Mouse (Mus musculus) MEL (cell line): Measurements from ENCODE around the gene Fryl. TPM values are rescaled to one million over a fixed set of nuclear protein-coding genes. Genes with fewer than 3 reads are reported as not detected.

Experiments used
- DNase-seq: peaks from one replicate; pipeline ENCODE4 v3.0.0; 2011; ENCODE audit warnings: low read depth, low spot score
- H3K27ac ChIP-seq: 2 replicates; pipeline ENCODE4 v1.5.1; 2012; ENCODE audit warnings: low read depth, mild to moderate bottlenecking, control low read depth, low read length, moderate library complexity; ENCODE audit not compliant: control insufficient read depth
- H3K27me3 ChIP-seq, 2 experiments: fragments of 150-350 bp in 1 of 2; sonication (generic) in 1 of 2; 2 replicates each; pipeline ENCODE4 v1.6.1; 2012; ENCODE audit warnings: low read length in 2 of 2, mild to moderate bottlenecking in 2 of 2, improper control_type of control experiment in 1 of 2, moderate library complexity in 1 of 2; ENCODE audit not compliant: insufficient read depth in 2 of 2, control insufficient read depth in 1 of 2
- H3K36me3 ChIP-seq, 2 experiments: 2 replicates each; pipeline ENCODE4 v1.6.1; 2012 to 2014; ENCODE audit warnings: low read length in 2 of 2, improper control_type of control experiment in 1 of 2, inconsistent platforms in 1 of 2, mild to moderate bottlenecking in 1 of 2; ENCODE audit not compliant: insufficient read depth in 2 of 2, control insufficient read depth in 1 of 2
- H3K4me1 ChIP-seq, 2 experiments: fragments of 150-350 bp in 1 of 2; sonication (generic) in 1 of 2; 2 replicates each; pipeline ENCODE4 v1.6.1; 2012; ENCODE audit warnings: low read length in 2 of 2, improper control_type of control experiment in 1 of 2, mild to moderate bottlenecking in 1 of 2; ENCODE audit not compliant: insufficient read depth in 2 of 2, control insufficient read depth in 1 of 2
- H3K4me3 ChIP-seq, 2 experiments: fragments of 150-350 bp in 1 of 2; sonication (generic) in 1 of 2; 2 replicates each; pipeline ENCODE4 v1.5.1; 2012; ENCODE audit warnings: low read depth in 2 of 2, low read length in 2 of 2, mild to moderate bottlenecking in 2 of 2, moderate library complexity in 2 of 2, control low read depth in 1 of 2, improper control_type of control experiment in 1 of 2; ENCODE audit not compliant: control insufficient read depth in 1 of 2, insufficient read depth in 1 of 2
- H3K79me2 ChIP-seq: 2 replicates; pipeline ENCODE4 v1.6.1; 2012; ENCODE audit warnings: mild to moderate bottlenecking, low read length, moderate library complexity; ENCODE audit not compliant: control insufficient read depth, poor library complexity, insufficient read depth
- H3K9ac ChIP-seq: 2 replicates; pipeline ENCODE4 v1.6.1; 2012; ENCODE audit warnings: low read depth, mild to moderate bottlenecking, control low read depth, low read length, moderate library complexity; ENCODE audit not compliant: control insufficient read depth, poor library complexity, severe bottlenecking
- H3K9me3 ChIP-seq: fragments of 150-350 bp; sonication (generic); replicated peaks from 2 replicates; pipeline ENCODE4 v1.6.1; 2012; ENCODE audit warnings: mild to moderate bottlenecking, low read length, improper control_type of control experiment, moderate library complexity; ENCODE audit not compliant: insufficient read depth
- BHLHE40 ChIP-seq: IDR thresholded peaks from 2 replicates; pipeline ENCODE4 v1.6.1; 2012; ENCODE audit warnings: low read depth, mild to moderate bottlenecking, inconsistent platforms, low read length, improper control_type of control experiment, borderline replicate concordance
- CTCF ChIP-seq, 3 experiments: IDR thresholded peaks in 2 of 3; conservative IDR thresholded peaks in 1 of 3; 2 replicates each; pipeline ENCODE4 v1.5.1; 2011 to 2012; ENCODE audit warnings: low read length in 3 of 3, low read depth in 2 of 3, mild to moderate bottlenecking in 2 of 3, improper control_type of control experiment in 1 of 3, inconsistent platforms in 1 of 3, mixed read lengths in 1 of 3, moderate library complexity in 1 of 3; ENCODE audit not compliant: control insufficient read depth in 1 of 3, insufficient read depth in 1 of 3, poor library complexity in 1 of 3, severe bottlenecking in 1 of 3
- E2F4 ChIP-seq: IDR thresholded peaks from 2 replicates; pipeline ENCODE4 v1.6.1; 2011; ENCODE audit warnings: low read depth, low read length, improper control_type of control experiment, borderline replicate concordance
- EP300 ChIP-seq, 2 experiments: IDR thresholded peaks; 2 replicates each; pipeline ENCODE4 v1.6.1; 2011; ENCODE audit warnings: improper control_type of control experiment in 2 of 2, low read length in 2 of 2, low read depth in 1 of 2, mild to moderate bottlenecking in 1 of 2
- ETS1 ChIP-seq: IDR thresholded peaks from 2 replicates; pipeline ENCODE4 v1.6.1; 2012; ENCODE audit warnings: low read depth, mild to moderate bottlenecking, inconsistent platforms, low read length, improper control_type of control experiment, moderate library complexity
- GABPA ChIP-seq: IDR thresholded peaks from 2 replicates; pipeline ENCODE4 v1.6.1; 2012; ENCODE audit warnings: low read depth, mild to moderate bottlenecking, inconsistent platforms, low read length, improper control_type of control experiment, moderate library complexity
- GATA1 ChIP-seq: IDR thresholded peaks from 2 replicates; pipeline ENCODE4 v1.6.1; 2011; ENCODE audit warnings: low read depth, low read length, improper control_type of control experiment
- HCFC1 ChIP-seq: IDR thresholded peaks from 2 replicates; pipeline ENCODE4 v1.6.1; 2012; ENCODE audit warnings: low read depth, mild to moderate bottlenecking, inconsistent platforms, low read length, improper control_type of control experiment, moderate library complexity
- KAT2A ChIP-seq: conservative IDR thresholded peaks from 2 replicates; pipeline ENCODE4 v1.6.1; 2012; ENCODE audit warnings: low read depth, low read length, improper control_type of control experiment, inconsistent platforms
- MAX ChIP-seq: IDR thresholded peaks from 2 replicates; pipeline ENCODE4 v1.6.1; 2011; ENCODE audit warnings: low read length, improper control_type of control experiment
- MAZ ChIP-seq: IDR thresholded peaks from 2 replicates; pipeline ENCODE4 v1.6.1; 2012; ENCODE audit warnings: low read depth, mild to moderate bottlenecking, inconsistent platforms, low read length, improper control_type of control experiment
- MXI1 ChIP-seq: IDR thresholded peaks from 2 replicates; pipeline ENCODE4 v1.6.1; 2011; ENCODE audit warnings: mild to moderate bottlenecking, low read depth, low read length, improper control_type of control experiment
- MYC ChIP-seq: IDR thresholded peaks from 2 replicates; pipeline ENCODE4 v1.6.1; 2011; ENCODE audit warnings: low read depth, mild to moderate bottlenecking, low read length, improper control_type of control experiment, moderate library complexity
- NELFE ChIP-seq: IDR thresholded peaks from 2 replicates; pipeline ENCODE4 v1.6.1; 2011; ENCODE audit warnings: low read depth, low read length, improper control_type of control experiment
- POLR2A ChIP-seq, 2 experiments: IDR thresholded peaks; 2 replicates each; pipeline ENCODE4 v1.6.1; 2011 to 2012; ENCODE audit warnings: low read length in 2 of 2, mild to moderate bottlenecking in 2 of 2, control low read depth in 1 of 2, improper control_type of control experiment in 1 of 2, low read depth in 1 of 2, moderate library complexity in 1 of 2; ENCODE audit not compliant: control insufficient read depth in 1 of 2, insufficient read depth in 1 of 2, poor library complexity in 1 of 2
- POLR2AphosphoS2 ChIP-seq: IDR thresholded peaks from 2 replicates; pipeline ENCODE4 v1.6.1; 2011; ENCODE audit warnings: low read length, improper control_type of control experiment
- POLR2AphosphoS5 ChIP-seq: IDR thresholded peaks from 2 replicates; pipeline ENCODE4 v1.6.1; 2012; ENCODE audit warnings: low read depth, borderline replicate concordance, mild to moderate bottlenecking, inconsistent platforms, low read length, moderate library complexity, mixed read lengths
- RAD21 ChIP-seq: IDR thresholded peaks from 2 replicates; pipeline ENCODE4 v1.6.1; 2011; ENCODE audit warnings: mild to moderate bottlenecking, low read depth, low read length, improper control_type of control experiment
- RCOR1 ChIP-seq: IDR thresholded peaks from 2 replicates; pipeline ENCODE4 v1.6.1; 2012; ENCODE audit warnings: low read depth, mild to moderate bottlenecking, inconsistent platforms, low read length, improper control_type of control experiment
- SIN3A ChIP-seq: IDR thresholded peaks from 2 replicates; pipeline ENCODE4 v1.6.1; 2012; ENCODE audit warnings: low read length, improper control_type of control experiment, inconsistent platforms
- TAL1 ChIP-seq: IDR thresholded peaks from 2 replicates; pipeline ENCODE4 v1.6.1; 2012; ENCODE audit warnings: mild to moderate bottlenecking, inconsistent platforms, low read length, moderate library complexity, mixed read lengths
- TBP ChIP-seq: IDR thresholded peaks from 2 replicates; pipeline ENCODE4 v1.8.0; 2011; ENCODE audit warnings: low read depth, low read length, improper control_type of control experiment
- TCF12 ChIP-seq: IDR thresholded peaks from 2 replicates; pipeline ENCODE4 v1.6.1; 2014; ENCODE audit warnings: low read depth, mild to moderate bottlenecking, inconsistent platforms, low read length, improper control_type of control experiment, moderate library complexity
- UBTF ChIP-seq: IDR thresholded peaks from 2 replicates; pipeline ENCODE4 v1.6.1; 2012; ENCODE audit warnings: low read depth, mild to moderate bottlenecking, inconsistent platforms, low read length, improper control_type of control experiment, moderate library complexity, borderline replicate concordance; ENCODE audit not compliant: insufficient read depth
- USF1 ChIP-seq: IDR thresholded peaks from 2 replicates; pipeline ENCODE4 v1.6.1; 2014; ENCODE audit warnings: low read depth, mild to moderate bottlenecking, inconsistent platforms, low read length, improper control_type of control experiment, moderate library complexity
- USF2 ChIP-seq, 2 experiments: IDR thresholded peaks; 2 replicates each; pipeline ENCODE4 v1.6.1; 2011 to 2012; ENCODE audit warnings: improper control_type of control experiment in 2 of 2, low read length in 2 of 2, borderline replicate concordance in 1 of 2, inconsistent platforms in 1 of 2, low read depth in 1 of 2, mild to moderate bottlenecking in 1 of 2; ENCODE audit not compliant: insufficient read depth in 1 of 2
- ZMIZ1 ChIP-seq: IDR thresholded peaks from 2 replicates; pipeline ENCODE4 v1.6.1; 2012; ENCODE audit warnings: low read depth, mild to moderate bottlenecking, inconsistent platforms, low read length, improper control_type of control experiment, moderate library complexity
- ZNF384 ChIP-seq: IDR thresholded peaks from 2 replicates; pipeline ENCODE4 v1.6.1; 2012; ENCODE audit warnings: low read depth, mild to moderate bottlenecking, inconsistent platforms, low read length, improper control_type of control experiment
- polyA plus RNA-seq, 2 experiments: library from polyadenylated mRNA; stranded (reverse) in 1 of 2; unstranded in 1 of 2; fragments of >175 nt in 1 of 2; fragments of >200 nt in 1 of 2; gene quantifications; 2 replicates each; pipeline versions ENCODE4 v1.2.1 to v1.2.4; 2012; ENCODE audit warnings: low replicate concordance in 2 of 2, low read depth in 1 of 2; ENCODE audit not compliant: insufficient read length in 2 of 2, insufficient read depth in 1 of 2, missing spikeins in 1 of 2
- total RNA-seq: library from RNA; depleted of rRNA; stranded (reverse); fragments of 300-350 nt; gene quantifications from 2 replicates; pipeline ENCODE4 v1.2.3, GENCODE M21; 2012

The Fryl gene
- total and polyA plus RNA-seq, 3 experiments = 18.8 to 188 (median 39.7) TPM

DNA sequence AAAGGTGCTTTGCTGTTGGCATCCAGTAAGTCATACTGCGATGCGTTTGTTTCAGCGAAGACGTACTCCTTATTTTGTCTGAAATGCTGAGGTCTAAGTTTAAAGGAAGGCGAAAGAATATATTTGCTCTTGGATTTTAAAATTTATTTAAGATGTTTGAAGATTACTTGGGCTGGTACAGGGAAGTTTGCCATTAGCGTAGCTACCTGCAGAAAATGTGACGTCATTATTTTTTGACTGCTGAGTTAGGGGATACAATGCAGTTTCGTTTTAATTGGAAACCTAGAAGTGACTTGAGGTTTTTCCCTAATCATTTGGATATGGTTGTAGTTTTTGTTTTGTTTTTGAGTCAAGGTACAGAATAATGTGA is 37.0 kb upstream of the Fryl start:
- H3K27ac ChIP-seq = no peak overlapping the region; the same call in 1 of the 2 replicates
- peak overlapping the region; percentile 99 for H3K9ac ChIP-seq
- H3K79me2 ChIP-seq = peaks cover 21% of the 10 kb centered on the region
- H3K4me1 ChIP-seq = peaks cover 3 to 6% of the 10 kb centered on the region in 2 experiments
- no peaks in the 10 kb centered on the region for H3K9me3 ChIP-seq
- peak; percentile 28 for DNase-seq
- TF ChIP-seq POLR2AphosphoS2 (no peak), EP300 (IDR thresholded peaks at IDR 0.05; ENCODE audit: low read depth in 1 of 2, low read length in 2 of 2) (no peak), GATA1 (no peak), BHLHE40 (no peak), RCOR1 (no peak), KAT2A (no peak), ZMIZ1 (no peak), MYC (no peak), UBTF (no peak)
- peak overlapping the region; percentile 97 to 99 for H3K4me3 ChIP-seq
- H3K27me3 ChIP-seq = no peaks in the 10 kb centered on the region
- H3K36me3 ChIP-seq = peaks cover 6 to 25% of the 10 kb centered on the region in 2 experiments

DNA sequence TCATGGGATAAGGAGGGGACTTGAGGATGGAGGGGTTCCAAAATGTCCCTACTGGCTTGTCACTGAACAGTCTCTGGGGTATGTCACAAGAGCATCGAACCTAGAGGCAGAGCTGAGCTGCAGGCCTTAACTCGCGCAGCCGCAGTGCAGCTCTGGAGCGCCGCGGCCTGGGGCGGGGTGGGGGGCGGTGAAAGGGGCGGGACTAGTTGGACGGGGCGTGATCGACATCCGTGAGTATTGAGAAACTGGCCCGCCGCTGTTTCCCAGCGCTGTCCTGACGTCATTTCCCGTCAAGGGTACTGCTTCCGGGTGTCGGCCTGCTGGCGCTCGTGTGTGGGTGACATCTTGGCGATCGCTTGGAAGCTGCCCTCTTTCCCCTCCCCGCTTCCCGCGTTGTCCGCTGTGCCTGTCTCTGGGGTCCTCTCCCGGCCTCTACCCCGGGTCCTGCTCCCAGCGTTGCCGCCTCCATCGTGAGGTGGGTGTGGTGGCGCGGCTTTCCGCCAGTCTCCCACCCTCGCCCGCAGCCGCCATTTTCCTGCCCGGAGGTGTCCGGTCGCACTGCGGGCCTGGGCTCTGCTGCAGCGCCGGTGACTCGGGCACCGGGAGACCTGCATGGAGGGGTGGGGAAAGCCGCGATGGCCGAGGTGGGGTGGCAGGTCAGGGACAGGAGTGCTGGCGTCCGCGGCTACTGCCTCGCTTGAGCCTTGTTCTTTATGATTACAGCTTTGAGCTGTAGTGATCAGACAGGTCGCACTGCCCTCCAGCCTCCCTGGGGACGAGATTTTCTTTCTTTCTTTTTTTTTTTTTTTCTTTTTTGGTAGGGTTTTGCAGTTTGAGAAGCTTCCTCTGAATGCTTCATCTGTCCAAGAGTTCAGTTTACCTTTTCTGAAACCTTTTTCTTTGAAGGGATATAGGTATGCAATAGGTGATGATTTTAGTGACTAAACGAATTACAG is 36.4 kb upstream of the Fryl start, which contains the start of gene Ociad1:
Gene Ociad1, plus strand, starts transcription at position 283 of the 956 bp plus-strand sequence.
- Histone ChIP-seq H3K36me3 (peaks cover 6 to 27% of the 10 kb centered on the region in 2 experiments), H3K4me3 (peak within 1 kb of the TSS; percentile 97 to 99), H3K9ac (peak within 1 kb of the TSS; percentile 99), H3K4me1 (peaks cover 3 to 6% of the 10 kb centered on the region in 2 experiments), H3K9me3 (no peaks in the 10 kb centered on the region), H3K27me3 (no peaks in the 10 kb centered on the region), H3K27ac (peak within 1 kb of the TSS; percentile 87), H3K79me2 (peaks cover 21% of the 10 kb centered on the region)
- peak; percentile 98 for DNase-seq
- TF ChIP-seq USF2 (IDR thresholded peaks at IDR 0.05; ENCODE audit: borderline replicate concordance in 1 of 2, insufficient read depth in 1 of 2, low read depth in 1 of 2, low read length in 2 of 2) (no peak), NELFE (peak; percentile 95), GATA1 (no peak), EP300 (IDR thresholded peaks at IDR 0.05; ENCODE audit: low read depth in 1 of 2, low read length in 2 of 2) (no peak; a peak in 1 of 4 replicates), POLR2AphosphoS5 (no peak), E2F4 (no peak; the same call in 1 of the 2 replicates), RAD21 (no peak), SIN3A (peak; percentile 81), GABPA (no peak), TCF12 (peak; percentile 10; the same call in 1 of the 2 replicates), MAZ (peak; percentile 66; the same call in 1 of the 2 replicates), BHLHE40 (no peak), TAL1 (no peak), TBP (0 out of 2 replicates have a peak, but pooled peaks have one; percentile 40), USF1 (no peak), CTCF (IDR thresholded peaks at IDR 0.05 in 2 of 3, conservative IDR thresholded peaks at IDR 0.05 in 1 of 3; ENCODE audit: control insufficient read depth in 1 of 3, insufficient read depth in 1 of 3, low read depth in 2 of 3, low read length in 3 of 3, poor library complexity in 1 of 3, severe bottlenecking in 1 of 3) (no peak), RCOR1 (no peak), ZNF384 (no peak), HCFC1 (peak; percentile 91), MAX (peak; percentile 72), POLR2A (IDR thresholded peaks at IDR 0.05; ENCODE audit: control insufficient read depth in 1 of 2, insufficient read depth in 1 of 2, low read depth in 1 of 2, low read length in 2 of 2, poor library complexity in 1 of 2) (peak; percentile 82 to 94), MYC (peak; percentile 73; the same call in 1 of the 2 replicates), MXI1 (peak; percentile 90), ZMIZ1 (peak; percentile 79; the same call in 1 of the 2 replicates), ETS1 (0 out of 2 replicates have a peak, but pooled peaks have one; percentile 19)
